Mouse (Mus musculus): ENCODE measurements around the gene Msmo1. TPM values are rescaled to one million over a fixed set of nuclear protein-coding genes. Genes with fewer than 3 reads are reported as not detected.

Msmo1 gene
- 1 to 10 TPM; 3.0 to 5.5 TPM for total RNA-seq (2021)
- long read RNA-seq, experiment 1, partial matches to known transcripts, result 0 of 1 reads
- long read RNA-seq, experiment 1, other reads (novel, unspliced or antisense), result 0 of 1 reads
- long read RNA-seq, experiment 2, partial matches to known transcripts, result 0 of 5 reads
- long read RNA-seq, experiment 2, other reads (novel, unspliced or antisense), result 1 of 5 reads

- H3K4me3 ChIP-seq, result peak within 1 kb of the TSS; percentile 84
- intact Hi-C loops (cut with DNase I), result loop anchor here (5.0 kb wide), 2 partner anchors 119 to 214 kb away; partner anchors contain the start of genes Klhl2 and Tmem192
- TF ChIP-seq CTCF (IDR thresholded peaks at IDR 0.05), result no peak
- DNase-seq, result peak; percentile 98
- H3K27ac ChIP-seq, result peak within 1 kb of the TSS; percentile 86
Measured at GRCm38 (mm10) chr8:64733271-64733943, at the start of gene Msmo1. Gene Msmo1, minus strand, starts transcription at chr8:64733792.

DNA sequence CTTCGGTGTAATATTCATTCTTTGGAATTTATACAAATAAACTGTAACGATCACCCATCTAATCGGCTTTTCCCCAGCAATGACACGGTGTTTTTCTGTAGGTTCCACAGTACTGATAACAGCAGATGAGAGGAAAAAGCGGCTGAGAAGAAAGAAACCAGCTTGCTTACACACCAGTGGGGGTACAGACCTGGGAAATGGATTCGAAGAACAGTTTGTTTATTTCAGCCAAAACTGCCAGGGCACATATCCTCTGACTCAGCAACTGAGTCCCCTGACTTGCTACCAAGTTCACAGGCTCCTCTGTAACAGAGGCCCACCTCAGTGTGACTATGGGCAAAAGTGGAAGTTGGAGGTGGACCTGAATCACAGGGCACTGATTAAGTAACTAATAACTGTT is 48.4 kb upstream of the Msmo1 start:
- intact Hi-C loops (cut with DNase I), result loop anchor here (10.0 kb wide), 1 partner anchor 53 kb away; no protein-coding TSS in a partner anchor
- Histone ChIP-seq H3K4me3 (no peak overlapping the region), H3K27ac (no peak overlapping the region)
- no peak for TF ChIP-seq CTCF (IDR thresholded peaks at IDR 0.05)
- DNase-seq, result no peak

- peak; percentile 35 for TF ChIP-seq CTCF (IDR thresholded peaks at IDR 0.05)
- Histone ChIP-seq H3K4me3 (no peak overlapping the region), H3K27ac (no peak overlapping the region)
- DNase-seq, result no peak
- intact Hi-C loops (cut with DNase I), result loop anchor here (5.0 kb wide), 1 partner anchor 164 kb away; no protein-coding TSS in a partner anchor
Measured at GRCm38 (mm10) chr8:64777925-64778324, 44.3 kb upstream of the Msmo1 start.

- Histone ChIP-seq H3K4me3 (no peak overlapping the region), H3K27ac (no peak overlapping the region)
- TF ChIP-seq CTCF (IDR thresholded peaks at IDR 0.05), result no peak
- intact Hi-C loops (cut with DNase I), result no loop called here
- DNase-seq, result no peak
Measured at GRCm38 (mm10) chr8:64774136-64774535, 40.5 kb upstream of the Msmo1 start.

DNA sequence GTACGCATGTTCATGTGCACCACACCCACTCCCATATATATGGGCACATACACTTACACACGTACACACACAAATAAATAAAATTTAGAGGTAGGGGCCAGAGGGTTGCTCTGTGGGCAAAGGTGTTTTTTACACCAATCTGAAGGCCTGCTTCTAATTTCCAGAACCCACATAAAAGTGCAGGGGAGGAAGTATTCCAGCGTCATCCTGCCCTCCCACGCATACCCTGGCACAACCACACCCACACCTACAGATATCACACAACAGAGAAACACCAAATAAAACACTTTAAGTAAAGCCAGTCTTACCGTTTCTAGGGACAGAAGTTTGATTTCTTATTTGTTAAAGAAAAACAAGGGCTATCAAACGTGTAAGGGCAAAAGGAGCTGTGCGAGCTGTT is 37.2 kb upstream of the Msmo1 start:
- no peak for TF ChIP-seq CTCF (IDR thresholded peaks at IDR 0.05)
- Histone ChIP-seq H3K4me3 (no peak overlapping the region), H3K27ac (no peak overlapping the region)
- intact Hi-C loops (cut with DNase I), result no loop called here
- DNase-seq, result no peak

DNA sequence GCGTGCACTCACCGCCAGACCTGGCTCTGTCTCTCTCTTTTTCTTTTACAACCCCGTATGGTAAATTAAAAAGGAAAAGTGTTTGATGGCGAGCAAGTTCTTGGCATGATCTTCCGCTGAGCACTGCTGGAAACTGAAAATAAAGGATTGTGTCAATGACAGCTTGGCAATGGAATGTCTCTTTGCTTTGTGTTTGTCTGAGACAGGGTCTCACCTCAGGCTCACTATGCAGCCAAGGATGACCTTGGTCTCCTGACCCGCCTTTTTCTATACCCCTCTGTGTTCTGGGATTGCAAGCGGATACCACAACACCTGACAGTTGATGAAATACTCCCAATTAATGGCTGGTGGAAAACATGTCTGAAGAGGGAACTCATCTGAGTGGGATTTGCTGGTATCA is 36.0 kb upstream of the Msmo1 start:
- no peak for TF ChIP-seq CTCF (IDR thresholded peaks at IDR 0.05)
- H3K4me3 ChIP-seq, result no peak overlapping the region
- DNase-seq, result no peak
- no peak overlapping the region for H3K27ac ChIP-seq
- intact Hi-C loops (cut with DNase I), result no loop called here

DNA sequence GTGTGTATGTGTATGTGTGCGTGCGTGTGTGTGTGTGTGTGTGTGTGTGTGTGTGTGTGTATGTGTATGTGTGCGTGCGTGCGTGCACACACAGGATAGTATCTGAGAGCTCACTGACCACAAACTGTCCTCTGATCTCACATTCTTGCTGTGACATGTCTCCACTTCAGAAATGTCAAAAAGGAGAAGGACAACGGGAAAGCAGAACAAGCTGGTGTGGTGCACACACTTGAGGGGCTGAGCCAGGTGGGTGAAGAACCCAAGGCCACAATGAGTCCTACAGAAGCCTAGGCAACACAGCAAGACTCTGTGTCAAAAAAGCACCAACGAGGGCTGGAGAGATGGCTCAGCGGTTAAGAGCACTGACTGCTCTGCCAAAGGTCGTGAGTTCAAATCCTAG is 35.1 kb upstream of the Msmo1 start:
- no peak overlapping the region for H3K4me3 ChIP-seq
- no peak for DNase-seq
- intact Hi-C loops (cut with DNase I), result no loop called here
- H3K27ac ChIP-seq, result no peak overlapping the region
- TF ChIP-seq CTCF (IDR thresholded peaks at IDR 0.05), result no peak

- no peak overlapping the region for H3K4me3 ChIP-seq
- DNase-seq, result peak; percentile 36
- H3K27ac ChIP-seq, result no peak overlapping the region
- no peak for TF ChIP-seq CTCF (IDR thresholded peaks at IDR 0.05)
- intact Hi-C loops (cut with DNase I), result no loop called here
Measured at GRCm38 (mm10) chr8:64767047-64767446, 33.5 kb upstream of the Msmo1 start.

GRCm38 (mm10) chr8:64764075-64764474 is 30.5 kb upstream of the Msmo1 start:
- no peak overlapping the region for H3K4me3 ChIP-seq
- DNase-seq, result no peak
- H3K27ac ChIP-seq, result no peak overlapping the region
- intact Hi-C loops (cut with DNase I), result no loop called here
- TF ChIP-seq CTCF (IDR thresholded peaks at IDR 0.05), result no peak

GRCm38 (mm10) chr8:64762751-64763150 is 29.2 kb upstream of the Msmo1 start:
- no peak for DNase-seq
- no peak overlapping the region for H3K27ac ChIP-seq
- intact Hi-C loops (cut with DNase I), result no loop called here
- H3K4me3 ChIP-seq, result no peak overlapping the region
- no peak for TF ChIP-seq CTCF (IDR thresholded peaks at IDR 0.05)

- intact Hi-C loops (cut with DNase I), result no loop called here
- no peak overlapping the region for H3K4me3 ChIP-seq
- no peak overlapping the region for H3K27ac ChIP-seq
- DNase-seq, result no peak
- TF ChIP-seq CTCF (IDR thresholded peaks at IDR 0.05), result peak; percentile 31
Measured at GRCm38 (mm10) chr8:64761430-64761829, 27.8 kb upstream of the Msmo1 start.

GRCm38 (mm10) chr8:64757956-64758355 is 24.4 kb upstream of the Msmo1 start:
- Histone ChIP-seq H3K27ac (no peak overlapping the region), H3K4me3 (no peak overlapping the region)
- no peak for TF ChIP-seq CTCF (IDR thresholded peaks at IDR 0.05)
- intact Hi-C loops (cut with DNase I), result no loop called here
- DNase-seq, result no peak

DNA sequence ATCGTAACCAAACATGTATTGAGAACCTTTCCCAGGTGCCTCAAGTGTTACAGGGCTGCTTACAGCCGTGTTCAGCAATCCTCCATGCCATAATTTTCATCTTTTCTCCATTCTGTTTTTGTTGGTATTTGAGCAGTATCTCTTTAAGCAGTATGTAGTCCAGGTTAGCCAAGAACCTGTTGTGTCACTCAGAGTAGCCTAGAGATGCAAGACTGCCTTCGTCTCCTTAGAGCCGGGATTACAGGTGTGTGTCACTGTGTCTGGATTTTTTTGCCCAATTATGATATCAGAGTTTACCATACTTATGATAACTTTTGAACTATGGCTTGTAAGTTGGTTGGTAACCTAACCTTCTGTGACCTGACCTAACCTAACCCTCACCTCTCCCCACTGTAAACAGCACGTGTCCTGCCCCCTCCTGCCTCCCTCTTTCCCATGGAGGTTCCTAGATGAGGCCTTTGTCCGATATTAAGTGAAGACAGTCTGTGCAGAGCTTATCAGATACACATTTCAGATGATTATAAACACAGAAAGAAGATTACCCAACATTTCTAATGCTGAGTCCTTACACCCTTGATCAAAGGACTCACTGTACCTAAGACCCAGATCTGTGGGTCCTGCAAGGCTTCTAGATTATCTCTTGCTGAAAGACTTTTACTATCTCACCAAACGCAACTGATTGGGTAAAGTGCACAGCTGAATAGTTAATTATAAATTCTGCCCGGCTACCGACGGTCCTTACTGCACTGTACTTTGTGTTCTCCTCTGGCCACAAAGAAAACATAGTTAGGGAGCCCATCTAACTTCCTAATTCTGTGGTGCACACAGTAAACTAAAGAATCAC is 12.8 kb upstream of the Msmo1 start:
- Histone ChIP-seq H3K4me3 (no peak overlapping the region), H3K27ac (no peak overlapping the region)
- no peak for DNase-seq
- intact Hi-C loops (cut with DNase I), result no loop called here
- no peak for TF ChIP-seq CTCF (IDR thresholded peaks at IDR 0.05)

All from gastrocnemius, adult 2 months (tissue).